In the genomic region with DNA sequence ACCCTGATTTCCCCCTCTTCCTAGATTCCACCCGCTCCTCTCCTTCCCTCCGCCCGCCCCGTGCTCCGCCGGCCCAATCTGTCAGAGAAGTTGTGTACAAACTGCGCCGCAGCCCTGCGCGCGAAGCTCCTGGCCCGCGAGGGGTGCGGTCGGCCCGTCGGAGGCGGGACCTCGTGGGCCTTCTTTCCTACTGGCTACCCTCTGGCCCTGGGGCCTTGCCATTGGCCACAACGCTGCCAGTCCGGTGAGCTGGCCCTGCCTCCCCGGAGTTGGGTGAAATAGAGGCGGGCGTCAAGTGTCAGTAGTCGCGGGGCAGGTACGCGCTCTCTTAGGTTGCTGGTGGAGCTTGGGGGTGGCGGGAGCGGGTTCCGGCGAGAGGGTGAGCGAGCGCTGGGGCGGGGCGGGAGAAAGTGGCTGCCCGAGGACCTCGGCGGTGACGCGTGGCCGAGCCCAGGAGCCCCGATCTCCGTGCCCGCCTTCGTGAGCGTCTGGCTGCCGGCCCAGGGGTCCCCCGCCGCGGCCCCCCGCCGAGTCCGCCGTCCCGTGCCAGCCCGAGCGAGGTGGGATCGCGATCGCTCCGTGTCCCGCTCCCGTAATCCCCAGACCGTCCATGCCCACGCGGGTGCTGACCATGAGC, we compare ENCODE assay signal across 8 mouse cellular contexts. TPM values are rescaled to one million over a fixed set of nuclear protein-coding genes. Genes with fewer than 3 reads are reported as not detected.
DNase-seq lines count a peak whose midpoint lies in the region; ATAC-seq and TF ChIP-seq lines count a peak whose summit lies in the region.

A gene (plus strand): TSS at position 307 of the 637 bp plus-strand sequence.

- intact Hi-C loops in heart, adult 2 months (cut with DNase I) = loop anchor here (10.0 kb wide), 1 partner anchor 154 kb away; no protein-coding TSS in a partner anchor

- WGBS in bone marrow, adult 2 months = under 1% methylated on average over 65 of the region's 67 CpGs
- under 1% methylated on average over 40 of the region's 67 CpGs for WGBS in embryonic facial prominence, embryonic 14.5 days
- under 1% methylated on average over 58 of the region's 67 CpGs for WGBS in heart, adult 2 months
- WGBS in kidney, adult 2 months = under 1% methylated on average over 67 of the region's 67 CpGs
- WGBS in limb, embryonic 11.5 days = under 1% methylated on average over 45 of the region's 67 CpGs
- WGBS in midbrain, embryonic 14.5 days = under 1% methylated on average over 67 of the region's 67 CpGs

- H3K27ac ChIP-seq in bone marrow, adult 2 months (ENCODE audit: control insufficient read depth, insufficient read depth, low read depth, low read length, poor library complexity) = peak within 1 kb of the TSS; percentile 94
- peak within 1 kb of the TSS; percentile 64 for H3K27ac ChIP-seq in embryonic facial prominence, embryonic 14.5 days (replicated peaks; ENCODE audit: low read depth, low read length)
- H3K27ac ChIP-seq in heart, adult 2 months = no peak within 1 kb of the TSS
- no peak within 1 kb of the TSS for H3K27ac ChIP-seq in kidney, adult 2 months (ENCODE audit: insufficient read depth, low read depth, low read length)
- H3K27ac ChIP-seq in limb, embryonic 11.5 days (replicated peaks; ENCODE audit: low read depth, low read length) = 0 out of 2 replicates have a peak within 1 kb of the TSS, but pooled peaks have one; percentile 4
- H3K27ac ChIP-seq in midbrain, embryonic 14.5 days (replicated peaks; ENCODE audit: low read depth, low read length) = no peak within 1 kb of the TSS

- peak within 1 kb of the TSS; percentile 96 for H3K4me3 ChIP-seq in bone marrow, adult 2 months (replicated peaks; ENCODE audit: control insufficient read depth, low read depth, low read length)
- peak within 1 kb of the TSS; percentile 76 for H3K4me3 ChIP-seq in embryonic facial prominence, embryonic 14.5 days (ENCODE audit: low read depth, low read length)
- H3K4me3 ChIP-seq in heart, adult 2 months = peak within 1 kb of the TSS; percentile 79
- peak within 1 kb of the TSS; percentile 55 for H3K4me3 ChIP-seq in kidney, adult 2 months (ENCODE audit: insufficient read depth, low read depth, low read length)
- H3K4me3 ChIP-seq in limb, embryonic 11.5 days (ENCODE audit: low read depth, low read length) = peak within 1 kb of the TSS; percentile 65
- H3K4me3 ChIP-seq in midbrain, embryonic 14.5 days (replicated peaks; ENCODE audit: low read depth, low read length) = peak within 1 kb of the TSS; percentile 78

- TF ChIP-seq POLR2A in bone marrow, adult 2 months (IDR thresholded peaks at IDR 0.05; ENCODE audit: borderline replicate concordance, control insufficient read depth, low read depth, low read length) = peak; percentile 74
- peak; percentile 36; the same call in 1 of the 2 replicates for TF ChIP-seq POLR2A in heart, adult 2 months (IDR thresholded peaks at IDR 0.05; ENCODE audit: insufficient read depth, low read depth, low read length)
- no peak for TF ChIP-seq POLR2A in kidney, adult 2 months (IDR thresholded peaks at IDR 0.05; ENCODE audit: low read depth, low read length)

- peak; percentile 89 for DNase-seq in 416B (ENCODE audit: low read depth)
- peak; percentile 98 for DNase-seq in embryonic facial prominence, embryonic 14.5 days (ENCODE audit: low spot score)
- peak; percentile 93 to 94 for DNase-seq in heart, adult 2 months
- DNase-seq in kidney, adult 2 months = peak; percentile 97
- DNase-seq in limb, embryonic 11.5 days (ENCODE audit: low spot score) = peak; percentile 92
- DNase-seq in midbrain, embryonic 14.5 days = peak; percentile 94
- peak; percentile 83 for DNase-seq in spleen, adult 12 weeks (ENCODE audit: low spot score)

- peak within 1 kb of the TSS; percentile 81 for H3K4me2 ChIP-seq in embryonic facial prominence, embryonic 14.5 days (ENCODE audit: low read depth, low read length)
- H3K4me2 ChIP-seq in limb, embryonic 11.5 days (ENCODE audit: low read depth, severe bottlenecking) = peak within 1 kb of the TSS; percentile 93
- H3K4me2 ChIP-seq in midbrain, embryonic 14.5 days (ENCODE audit: low read length) = peak within 1 kb of the TSS; percentile 96

- peak; percentile 99 for ATAC-seq in embryonic facial prominence, embryonic 14.5 days (ENCODE audit: low read depth)
- ATAC-seq in limb, embryonic 11.5 days (ENCODE audit: insufficient number of reproducible peaks, low FRiP score, low TSS enrichment, low read depth) = peak; percentile 97
- peak; percentile 96 for ATAC-seq in midbrain, embryonic 14.5 days (ENCODE audit: low FRiP score, low TSS enrichment)

- no peak for TF ChIP-seq CTCF in bone marrow, adult 2 months (IDR thresholded peaks at IDR 0.05; ENCODE audit: control insufficient read depth, insufficient read depth, low read length)
- TF ChIP-seq CTCF in heart, adult 2 months (IDR thresholded peaks at IDR 0.05) = no peak
- no peak for TF ChIP-seq CTCF in kidney, adult 2 months (conservative IDR thresholded peaks at IDR 0.05; ENCODE audit: insufficient read depth, insufficient read length, low read depth, low read length)

- H3K79me2 ChIP-seq in heart, adult 2 months (replicated peaks; ENCODE audit: control insufficient read depth, insufficient read depth, low read length) = no peaks in the 10 kb centered on the region

- peaks cover 15% of the 10 kb centered on the region; the same call in 1 of the 2 replicates for H3K27me3 ChIP-seq in embryonic facial prominence, embryonic 14.5 days (replicated peaks; ENCODE audit: control insufficient read depth, insufficient read depth, low read length)
- peaks cover 4% of the 10 kb centered on the region for H3K27me3 ChIP-seq in heart, adult 2 months (ENCODE audit: control insufficient read depth, insufficient read depth, low read length)
- no peaks in the 10 kb centered on the region for H3K27me3 ChIP-seq in kidney, adult 2 months (replicated peaks; ENCODE audit: control insufficient read depth, insufficient read depth, low read length)
- H3K27me3 ChIP-seq in limb, embryonic 11.5 days (ENCODE audit: control insufficient read depth, insufficient read depth, low read length) = peaks cover 4% of the 10 kb centered on the region; the same call in 1 of the 2 replicates
- peaks cover 40% of the 10 kb centered on the region for H3K27me3 ChIP-seq in midbrain, embryonic 14.5 days (ENCODE audit: control insufficient read depth, insufficient read depth, low read length)

- H3K9ac ChIP-seq in embryonic facial prominence, embryonic 14.5 days (ENCODE audit: low read depth, low read length) = peak within 1 kb of the TSS; percentile 78
- peak within 1 kb of the TSS; percentile 78 for H3K9ac ChIP-seq in heart, adult 2 months (ENCODE audit: low read depth, low read length)
- H3K9ac ChIP-seq in limb, embryonic 11.5 days (ENCODE audit: low read length) = peak within 1 kb of the TSS; percentile 55
- peak within 1 kb of the TSS; percentile 65 for H3K9ac ChIP-seq in midbrain, embryonic 14.5 days (replicated peaks; ENCODE audit: low read length)

- H3K9me3 ChIP-seq in embryonic facial prominence, embryonic 14.5 days (ENCODE audit: control insufficient read depth, low read length) = no peaks in the 10 kb centered on the region
- no peaks in the 10 kb centered on the region for H3K9me3 ChIP-seq in limb, embryonic 11.5 days (ENCODE audit: control insufficient read depth, low read length)
- no peaks in the 10 kb centered on the region for H3K9me3 ChIP-seq in midbrain, embryonic 14.5 days (ENCODE audit: control insufficient read depth, low read length)

- H3K36me3 ChIP-seq in embryonic facial prominence, embryonic 14.5 days (ENCODE audit: control insufficient read depth, insufficient read depth, low read length) = peaks cover 4% of the 10 kb centered on the region; the same call in 1 of the 2 replicates
- H3K36me3 ChIP-seq in heart, adult 2 months (ENCODE audit: control insufficient read depth, insufficient read depth, low read length) = no peaks in the 10 kb centered on the region
- H3K36me3 ChIP-seq in kidney, adult 2 months (ENCODE audit: control insufficient read depth, insufficient read depth, low read length) = no peaks in the 10 kb centered on the region
- H3K36me3 ChIP-seq in limb, embryonic 11.5 days (ENCODE audit: control insufficient read depth, insufficient read depth, low read length) = no peaks in the 10 kb centered on the region
- no peaks in the 10 kb centered on the region for H3K36me3 ChIP-seq in midbrain, embryonic 14.5 days (ENCODE audit: control insufficient read depth, insufficient read depth, low read length)

- TF ChIP-seq EP300 in heart, adult 2 months (IDR thresholded peaks at IDR 0.05; ENCODE audit: insufficient read depth, low read depth, low read length) = no peak

- no peaks in the 10 kb centered on the region; the same call in 1 of the 2 replicates for H3K4me1 ChIP-seq in bone marrow, adult 2 months (ENCODE audit: control insufficient read depth, insufficient read depth, low read length)
- no peaks in the 10 kb centered on the region for H3K4me1 ChIP-seq in embryonic facial prominence, embryonic 14.5 days (ENCODE audit: control insufficient read depth, insufficient read depth, low read length)
- H3K4me1 ChIP-seq in heart, adult 2 months (ENCODE audit: control insufficient read depth, insufficient read depth, low read length) = no peaks in the 10 kb centered on the region
- H3K4me1 ChIP-seq in kidney, adult 2 months (ENCODE audit: control insufficient read depth, insufficient read depth, low read length) = no peaks in the 10 kb centered on the region
- no peaks in the 10 kb centered on the region for H3K4me1 ChIP-seq in limb, embryonic 11.5 days (ENCODE audit: control insufficient read depth, insufficient read depth, low read length)
- no peaks in the 10 kb centered on the region for H3K4me1 ChIP-seq in midbrain, embryonic 14.5 days (ENCODE audit: control insufficient read depth, insufficient read depth, low read length)

RNA-seq across cellular contexts. Expression of the gene that starts here (rescaled TPM):
- polyA plus RNA-seq in bone marrow, adult 2 months (2011; ENCODE audit: insufficient read depth, insufficient read length, low replicate concordance, missing spikeins) = 6.4 and 21.0 TPM in 2 replicates
- 33.4 and 37.2 TPM in 2 replicates for polyA plus RNA-seq in embryonic facial prominence, embryonic 14.5 days (2014; fragmentation: Nextera tagmentation; extraction: Ambion mirVana)
- total RNA-seq in heart, adult 2 months (2021) = under 1 TPM; 0.73 to 0.76 TPM
- 0.61 and 1.9 TPM in 2 replicates for polyA plus RNA-seq in heart, adult 2 months (2012; rRNA removed)
- 3.9 and 4.1 TPM in 2 replicates for polyA plus RNA-seq in kidney, adult 2 months (2012; rRNA removed)
- 3.7 and 3.9 TPM in 2 replicates for polyA plus RNA-seq in limb, embryonic 11.5 days (2014; fragmentation: Nextera tagmentation; extraction: Ambion mirVana)
- 2.2 and 2.7 TPM in 2 replicates for polyA plus RNA-seq in midbrain, embryonic 14.5 days (2014; fragmentation: Nextera tagmentation; extraction: Ambion mirVana)

Comparison
In these comparisons a context has a peak if more than half of its experiments do, and no peak if none do; other contexts are left out.
1. H3K27ac ChIP-seq: peak in bone marrow, adult 2 months (single experiment), embryonic facial prominence, embryonic 14.5 days (single experiment) and limb, embryonic 11.5 days (single experiment); none in heart, adult 2 months (single experiment), kidney, adult 2 months (single experiment) and midbrain, embryonic 14.5 days (single experiment).
2. Peak in every context shown above with its lines, with median percentiles within 50 percentile points of each other: DNase-seq, H3K4me3 ChIP-seq, ATAC-seq, H3K4me2 ChIP-seq and H3K9ac ChIP-seq.